Mouse (Mus musculus) G1E-ER4 (cell line): ENCODE measurements at regions not wholly inside any gene's neighbourhood (a gene's known extent, or its start where the extent isn't known, plus 50 kb on each side); places are given as distances from the start of the nearest gene placed in this dataset.

Experiments
- GATA1 ChIP-seq: IDR thresholded peaks from one replicate; pipeline ENCODE4 v1.8.0; 2012; ENCODE audit warnings: low read length, inconsistent platforms

DNA sequence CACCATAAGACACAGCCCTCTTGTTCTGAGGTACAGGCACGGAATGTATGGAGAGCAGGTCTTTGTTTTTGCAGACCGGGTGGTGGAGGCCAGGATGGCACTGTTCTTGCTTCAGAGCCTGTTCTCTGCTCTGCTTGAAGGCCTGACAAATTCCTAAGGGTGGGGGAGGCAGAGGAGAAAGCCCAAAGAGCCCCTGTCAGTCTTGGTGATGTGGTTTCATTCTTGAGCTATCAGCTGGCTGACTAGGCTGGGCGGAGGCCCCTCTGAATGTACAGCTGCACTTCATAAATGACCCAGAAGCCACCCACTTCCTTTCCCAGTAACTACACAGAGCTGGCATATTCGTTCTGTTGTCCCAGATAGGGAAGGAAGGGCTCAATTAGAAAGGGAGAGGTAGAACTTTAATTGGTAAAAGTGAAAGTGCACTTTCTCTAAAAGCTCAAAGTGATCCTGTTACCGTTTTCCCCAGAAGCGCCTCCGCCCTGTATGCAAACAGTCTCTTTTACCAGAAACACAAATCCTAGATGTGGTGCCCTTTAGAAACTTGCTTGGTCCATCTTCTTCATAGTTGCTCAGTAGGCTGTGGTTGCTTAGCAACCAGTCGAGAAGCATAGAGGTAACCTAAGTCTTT, 152.3 kb upstream of the Tnfaip3 start:
- TF ChIP-seq GATA1, result no peak

DNA sequence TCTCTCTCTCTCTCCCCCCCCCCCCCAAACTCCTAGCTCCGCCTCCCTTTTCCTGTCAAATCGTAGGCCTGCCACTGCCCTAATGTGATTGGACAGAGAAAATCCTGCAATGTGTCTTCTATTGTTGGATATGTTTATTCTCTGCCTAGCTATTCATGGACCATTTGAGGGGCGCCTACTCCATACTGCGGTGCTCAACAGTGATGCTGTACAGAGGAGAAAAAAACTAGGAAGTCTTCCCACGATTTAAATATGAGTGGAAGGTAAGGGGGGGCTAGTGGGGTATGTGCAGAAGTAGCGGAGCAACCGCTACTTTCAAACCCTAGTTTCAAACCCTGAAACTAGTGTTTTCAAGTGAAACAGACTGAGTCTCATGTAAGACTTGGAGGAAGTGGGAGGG, 151.6 kb upstream of the Tnfaip3 start:
- TF ChIP-seq GATA1, result no peak

DNA sequence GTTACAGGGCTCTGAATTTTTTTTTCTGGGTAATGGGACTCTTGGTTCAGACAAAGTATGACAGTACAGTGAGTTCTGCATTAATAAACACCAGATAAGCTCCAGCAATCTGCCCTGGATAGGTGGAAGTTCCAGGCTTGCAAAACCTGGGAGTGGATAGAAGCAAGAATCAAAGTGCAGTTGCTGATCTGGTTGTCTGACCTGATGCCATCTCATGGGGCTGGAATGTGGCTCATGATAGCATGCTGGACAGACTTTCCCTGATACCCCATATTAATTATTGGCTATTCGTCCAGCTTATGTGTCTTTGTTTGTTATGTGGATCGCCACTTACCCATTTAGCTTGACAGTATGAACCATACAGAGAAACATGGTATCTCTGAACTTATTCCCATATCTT, 146.6 kb upstream of the Tnfaip3 start:
- no peak for TF ChIP-seq GATA1

DNA sequence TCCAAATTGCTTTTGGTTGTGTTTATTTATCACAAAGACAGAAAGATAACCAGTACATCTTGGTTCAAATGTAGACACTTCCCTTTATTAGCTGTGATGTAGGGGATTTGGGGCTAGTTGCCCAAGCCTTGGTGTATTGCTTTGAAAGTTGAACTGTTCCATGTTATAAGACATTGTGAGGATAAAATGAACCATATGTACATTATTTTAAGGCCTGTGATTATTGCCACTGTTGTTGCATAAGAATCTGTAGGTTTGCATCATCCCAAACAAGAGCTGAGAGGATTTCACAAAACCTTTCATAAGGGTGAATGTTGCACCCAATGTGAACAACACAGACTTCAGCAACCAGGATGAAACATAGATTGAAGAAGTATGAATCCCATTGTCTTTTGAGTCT, 145.7 kb upstream of the Tnfaip3 start:
- TF ChIP-seq GATA1, result no peak

DNA sequence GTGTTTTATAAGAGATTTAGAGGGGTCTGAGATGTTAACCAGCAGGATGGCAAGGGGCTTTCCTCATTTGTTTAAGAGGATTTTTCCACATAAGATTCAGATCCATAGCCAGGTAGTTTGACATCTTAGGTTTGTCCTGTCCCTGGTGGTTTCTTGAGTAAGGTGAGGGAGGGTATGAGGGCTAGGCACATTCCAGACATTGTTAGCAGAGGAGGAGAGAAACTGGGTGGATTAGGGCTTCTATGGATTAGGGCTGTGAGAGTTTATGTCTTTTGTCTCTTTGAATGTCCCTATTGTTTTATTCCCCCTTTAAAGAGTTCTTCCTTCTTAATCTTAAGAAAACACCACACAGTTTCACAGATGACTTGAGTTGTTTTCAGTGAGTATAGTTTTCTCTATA, 138.6 kb upstream of the Tnfaip3 start:
- no peak for TF ChIP-seq GATA1

DNA sequence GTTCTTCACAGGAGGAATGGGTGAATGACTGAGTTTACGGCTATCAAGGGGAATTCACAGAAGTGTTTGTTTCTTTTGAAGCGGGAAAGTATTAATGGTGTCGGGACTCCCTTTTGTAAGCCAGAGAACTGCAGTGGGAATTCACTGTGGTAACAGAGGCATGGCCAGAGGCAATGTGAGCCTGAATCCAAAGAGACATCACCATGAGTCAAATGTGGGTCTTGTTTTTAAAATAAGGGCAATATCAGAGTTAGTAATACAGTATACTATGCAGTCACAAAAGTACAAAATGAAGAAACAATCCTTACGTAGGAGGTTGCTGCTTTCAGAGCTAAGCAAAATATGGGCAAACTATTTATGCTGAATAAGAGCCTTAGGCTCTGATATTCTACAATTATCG, 137.3 kb upstream of the Tnfaip3 start:
- no peak for TF ChIP-seq GATA1

DNA sequence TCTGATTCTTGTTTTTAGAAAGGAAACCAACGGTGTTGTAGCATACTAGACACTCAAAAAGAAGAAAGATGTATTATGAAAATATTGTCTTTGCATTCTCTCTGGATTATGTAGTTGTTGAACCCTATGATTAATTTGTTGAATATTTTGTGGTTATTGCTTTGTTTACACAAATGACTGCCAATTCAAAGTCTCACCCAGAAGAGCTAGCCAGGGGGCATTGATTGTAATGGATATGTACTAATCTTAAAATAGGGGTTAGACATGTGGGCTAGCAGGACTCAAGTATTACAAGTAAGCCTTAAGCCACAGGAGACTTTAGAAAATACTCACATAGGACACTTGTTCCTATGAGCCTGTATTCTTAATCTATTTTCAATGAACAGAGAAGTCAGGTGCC, 135.3 kb upstream of the Tnfaip3 start:
- no peak for TF ChIP-seq GATA1

DNA sequence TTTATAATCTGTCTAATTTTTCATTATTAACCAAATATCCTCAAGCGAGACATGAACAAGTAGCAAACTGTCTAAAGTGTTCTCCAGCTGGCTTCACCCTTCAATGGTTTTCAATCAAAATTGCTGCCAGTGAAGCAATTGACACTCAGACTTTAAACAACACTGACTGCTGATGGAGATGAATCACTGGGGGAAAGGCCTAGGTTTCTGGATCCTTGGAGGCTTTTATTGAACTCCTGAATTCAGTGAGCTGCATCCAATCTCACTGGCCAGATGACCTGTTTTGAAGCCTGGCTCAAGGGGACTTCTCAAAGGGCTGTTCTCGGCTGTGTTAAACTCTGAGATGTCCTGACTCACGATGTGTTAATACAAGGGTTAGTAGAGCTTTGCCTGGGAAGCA, 134.5 kb upstream of the Tnfaip3 start:
- TF ChIP-seq GATA1, result no peak

DNA sequence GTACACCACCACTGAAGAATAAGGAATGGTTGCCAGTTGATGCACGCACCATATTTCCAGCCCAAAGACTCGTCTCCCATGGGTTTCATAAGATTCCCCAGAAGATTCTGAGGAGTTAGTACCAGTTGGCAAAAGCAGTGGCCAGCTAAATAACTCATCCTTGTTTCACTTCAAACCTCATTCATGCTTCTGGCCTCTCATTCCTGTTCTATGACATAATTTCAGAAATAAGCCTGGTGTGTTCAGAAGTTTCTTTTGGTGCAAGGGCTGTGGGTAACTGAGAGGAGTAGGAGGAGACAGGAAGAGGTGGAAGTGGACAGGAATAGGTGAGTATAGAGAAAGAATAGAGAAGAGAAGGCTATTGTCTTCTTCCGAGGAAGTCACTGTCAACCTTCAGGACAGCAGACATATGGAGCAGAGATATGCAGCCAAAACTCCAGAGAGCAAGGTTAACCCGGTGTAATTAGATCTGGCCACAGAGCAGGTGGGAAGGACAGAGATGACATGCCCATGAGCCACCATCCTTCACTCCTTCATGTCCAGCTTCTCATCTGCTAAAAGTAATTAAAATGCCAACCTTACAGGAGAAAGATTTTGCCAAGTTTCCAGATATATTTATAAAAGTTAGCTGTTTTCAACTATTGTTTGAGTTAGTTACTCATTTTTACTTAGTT, 133.9 kb upstream of the Tnfaip3 start:
- TF ChIP-seq GATA1, result no peak

DNA sequence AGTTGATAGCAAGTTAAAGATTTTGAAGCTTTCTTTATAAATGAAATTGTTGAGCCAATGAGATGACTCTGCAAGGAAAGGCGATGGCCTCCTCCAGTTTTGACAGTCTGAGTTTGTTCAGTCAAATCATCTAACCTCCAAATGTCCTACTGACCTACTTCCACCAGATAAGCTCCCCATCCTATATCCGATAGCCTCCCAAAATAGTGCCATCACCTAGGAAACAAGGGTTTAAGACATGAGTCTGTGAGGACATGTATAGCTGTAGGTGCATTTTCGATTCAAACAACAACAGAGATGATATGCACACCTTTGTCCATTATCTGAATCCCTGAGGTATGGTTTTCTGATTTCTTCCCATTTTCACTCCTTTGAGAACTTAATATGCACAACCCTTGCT, 126.0 kb upstream of the Tnfaip3 start:
- no peak for TF ChIP-seq GATA1

DNA sequence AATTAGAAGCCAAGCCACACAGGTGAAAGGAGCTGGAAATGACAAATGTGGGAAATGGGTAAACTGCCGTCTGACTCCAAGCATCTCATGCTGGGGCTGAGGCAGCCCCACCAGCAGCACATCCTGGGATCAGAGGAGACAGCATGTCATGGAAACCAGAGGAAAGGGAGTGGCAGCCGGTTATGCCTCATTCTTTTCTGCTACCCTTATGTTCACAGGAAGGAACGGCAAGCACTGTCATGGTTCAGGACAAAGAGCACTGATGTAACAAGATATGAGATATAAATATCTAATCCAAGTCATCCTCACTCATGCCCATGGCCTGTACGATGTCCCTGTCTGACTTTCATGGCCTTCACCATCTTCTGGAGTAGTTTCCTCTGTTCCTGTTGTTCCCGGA, 125.2 kb upstream of the Tnfaip3 start:
- TF ChIP-seq GATA1, result no peak

DNA sequence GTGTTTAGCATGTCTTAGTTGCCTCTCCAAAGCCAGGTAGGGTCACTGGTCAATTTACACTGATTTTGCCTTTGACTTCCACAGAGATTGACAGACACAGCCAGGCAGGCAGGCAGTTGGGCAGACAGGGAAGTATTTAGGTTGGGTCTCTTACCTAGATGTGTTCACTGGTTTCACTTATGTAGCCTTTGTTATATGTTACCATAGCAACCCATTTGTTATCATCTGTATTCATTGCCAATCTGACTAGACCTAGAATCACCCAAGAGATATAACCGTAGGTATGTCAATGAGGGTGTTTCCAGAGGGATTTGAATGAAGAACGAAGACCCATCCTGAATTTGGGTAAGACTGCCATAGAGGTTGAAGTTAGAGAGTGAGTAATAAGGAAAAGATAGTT, 123.8 kb upstream of the Tnfaip3 start:
- no peak for TF ChIP-seq GATA1

DNA sequence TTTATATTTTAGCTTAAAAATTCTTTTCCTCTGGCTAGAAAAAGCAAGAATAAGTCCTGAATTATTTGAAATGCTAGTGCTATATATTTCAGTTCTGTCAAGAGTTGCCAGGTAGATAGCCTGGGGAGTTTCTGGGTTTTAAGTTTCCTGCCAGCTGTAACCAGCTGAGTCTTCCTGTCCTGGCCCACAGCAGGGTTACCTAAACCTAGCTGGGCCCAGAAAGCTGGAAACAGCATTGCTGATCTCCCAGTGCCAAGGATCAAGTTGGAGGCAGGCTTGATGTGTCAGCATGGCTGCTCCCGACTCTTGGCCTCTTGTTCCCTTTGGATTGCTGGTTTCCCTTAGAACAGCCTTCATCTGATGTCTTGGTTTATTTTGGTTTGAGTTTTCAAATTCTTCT, 122.8 kb upstream of the Tnfaip3 start:
- TF ChIP-seq GATA1, result no peak

DNA sequence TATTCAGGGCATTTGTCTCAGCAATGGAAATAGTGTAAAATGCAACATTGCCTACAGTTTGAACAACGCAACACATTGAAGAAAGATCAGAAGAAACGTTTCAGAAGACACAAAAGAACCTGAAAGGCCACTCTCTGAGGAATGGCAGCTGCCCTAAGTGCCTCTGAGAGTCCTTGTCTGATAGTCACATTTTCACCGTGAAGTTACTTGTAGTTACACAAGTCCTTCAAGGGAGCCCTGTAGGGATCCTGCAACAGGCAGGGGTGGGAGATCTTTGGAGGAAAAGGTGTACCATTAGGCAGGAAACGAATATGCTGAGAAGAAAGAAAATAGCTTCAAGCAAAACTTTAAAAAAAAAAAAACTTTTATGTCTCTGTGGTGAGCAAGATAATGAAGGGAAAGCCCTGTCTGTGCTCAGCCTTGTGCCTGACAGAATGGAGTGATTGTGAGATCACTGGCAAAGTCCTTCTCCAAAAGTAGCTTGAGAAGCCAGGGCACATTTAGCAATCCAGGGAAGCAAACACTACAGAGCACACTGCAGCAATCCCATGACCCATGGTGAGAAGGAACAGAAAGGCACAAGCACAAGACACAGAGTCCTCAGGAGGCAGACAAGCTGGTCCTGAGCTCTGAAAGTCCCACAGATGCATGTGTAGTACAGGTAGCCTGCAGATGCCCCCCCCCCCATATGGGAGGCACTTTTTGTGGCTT, 112.3 kb upstream of the Tnfaip3 start:
- no peak for TF ChIP-seq GATA1

DNA sequence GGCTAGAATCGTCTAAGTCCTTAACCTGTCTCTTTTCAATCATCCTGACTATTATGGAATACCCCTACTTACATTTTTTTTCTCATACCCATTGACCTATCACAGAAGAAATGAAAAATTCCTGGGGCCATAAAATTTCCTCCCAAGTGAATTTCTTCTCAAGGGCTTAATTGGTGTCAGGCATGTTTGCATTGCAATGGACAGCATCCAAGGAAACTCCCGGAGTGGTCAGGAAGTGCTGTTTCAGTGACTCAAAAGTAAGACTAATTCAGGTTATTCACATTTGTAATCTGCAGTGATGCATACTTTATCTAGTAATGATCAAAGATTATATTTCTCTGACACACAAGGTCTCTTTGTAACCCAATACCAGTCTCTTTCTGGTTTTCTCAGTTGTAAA, 111.5 kb upstream of the Tnfaip3 start:
- TF ChIP-seq GATA1, result no peak

DNA sequence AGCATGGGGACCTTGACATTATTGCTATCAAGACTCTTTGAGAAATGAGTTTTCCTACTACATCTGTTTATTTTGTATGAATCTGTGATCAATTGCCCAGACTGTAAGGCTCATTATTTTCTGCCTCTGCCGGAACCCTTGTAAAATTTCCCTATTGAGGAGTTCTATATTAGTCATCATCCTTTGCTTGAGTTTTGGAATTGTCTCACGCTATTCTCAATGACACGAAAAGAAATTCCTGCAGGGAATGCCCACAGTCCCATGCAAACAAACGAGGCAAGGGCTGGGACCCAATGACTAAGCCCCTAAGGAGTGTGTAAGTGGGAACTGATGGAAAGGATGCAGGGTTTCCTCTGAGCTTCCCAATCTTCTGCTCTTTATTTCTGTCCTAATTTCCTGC, 111.0 kb upstream of the Tnfaip3 start:
- no peak for TF ChIP-seq GATA1

DNA sequence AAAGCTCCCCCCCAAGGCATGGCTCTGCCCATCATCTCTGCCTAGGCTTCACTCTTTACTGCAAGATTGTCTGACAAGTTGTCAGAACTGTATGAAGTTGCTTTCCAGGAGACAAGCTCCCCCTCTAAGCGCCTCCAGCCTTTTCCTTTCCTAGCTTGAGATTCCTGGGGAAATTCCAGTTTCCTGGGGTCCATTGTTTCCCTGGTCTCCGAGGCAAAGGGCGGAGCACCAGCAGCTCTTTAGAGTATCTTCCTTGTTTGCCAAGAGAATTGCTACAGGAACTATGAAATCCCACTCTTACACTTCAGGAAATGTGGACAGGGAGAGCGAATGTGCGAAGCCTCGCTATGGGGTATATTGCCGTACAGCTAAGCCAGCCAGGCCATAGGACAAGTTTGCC, 108.2 kb upstream of the Tnfaip3 start:
- TF ChIP-seq GATA1, result no peak
